Mouse (Mus musculus) liver, embryonic 11.5 days (tissue): ENCODE data around the gene Mbd3l2. TPM values are rescaled to one million over a fixed set of nuclear protein-coding genes. Genes with fewer than 3 reads are reported as not detected.
A peak's percentile ranks its signal among the peaks of the same experiment; 100 is the strongest.

Source experiments
- ATAC-seq: fragments of 200-750 bp; cut with Nextera tagmentation; replicated peaks from 2 replicates; pipeline ENCODE4 v1.8.0; 2017; ENCODE audit warnings: moderate number of reproducible peaks, mild to moderate bottlenecking, moderate TSS enrichment, moderate library complexity; ENCODE audit not compliant: low FRiP score
- DNase-seq: peaks from one replicate; pipeline ENCODE4 v3.0.0-alpha.2; 2017; ENCODE audit warnings: low spot score
- H3K27ac ChIP-seq: fragments of 300-500 bp; sonication (generic); 2 replicates; pipeline ENCODE4 v1.5.1; 2014; ENCODE audit warnings: mild to moderate bottlenecking, low read depth, low read length, control low read depth
- H3K27me3 ChIP-seq: fragments of 300-500 bp; sonication (generic); replicated peaks from 2 replicates; pipeline ENCODE4 v1.6.1; 2014; ENCODE audit warnings: low read length, mixed read lengths; ENCODE audit not compliant: control insufficient read depth, insufficient read depth
- H3K36me3 ChIP-seq: fragments of 300-500 bp; sonication (generic); 2 replicates; pipeline ENCODE4 v1.6.1; 2014; ENCODE audit warnings: mild to moderate bottlenecking, low read length, moderate library complexity, mixed read lengths; ENCODE audit not compliant: control insufficient read depth, insufficient read depth
- H3K4me1 ChIP-seq: fragments of 300-500 bp; sonication (generic); replicated peaks from 2 replicates; pipeline ENCODE4 v1.6.1; 2014; ENCODE audit warnings: low read length, mixed read lengths; ENCODE audit not compliant: control insufficient read depth, insufficient read depth
- H3K4me2 ChIP-seq: fragments of 300-500 bp; sonication (generic); 2 replicates; pipeline ENCODE4 v1.6.1; 2014; ENCODE audit warnings: mild to moderate bottlenecking, control low read depth, moderate library complexity
- H3K4me3 ChIP-seq: fragments of 300-500 bp; sonication (generic); 2 replicates; pipeline ENCODE4 v1.5.1; 2014; ENCODE audit warnings: low read depth, low read length, control low read depth
- H3K9ac ChIP-seq: fragments of 300-500 bp; sonication (generic); 2 replicates; pipeline ENCODE4 v1.6.1; 2014; ENCODE audit warnings: low read depth, low read length, control low read depth
- H3K9me3 ChIP-seq: fragments of 300-500 bp; sonication (generic); 2 replicates; pipeline ENCODE4 v1.6.1; 2016; ENCODE audit warnings: low read length, inconsistent platforms, mixed read lengths; ENCODE audit not compliant: control insufficient read depth
- WGBS: fragments of 180-500 bp; shearing (Covaris S2); extraction: QIAGEN DNeasy Blood & Tissue Kit; methylation state at CpG from one replicate; pipeline ENCODE4 v1.1.7; 2014; 5-methylcytosine and 5-hydroxymethylcytosine counted together
- microRNA-seq: library from miRNA; unstranded; fragments of <30 nt; microRNA quantifications from one replicate; pipeline ENCODE4, GENCODE M21; 2017; ENCODE audit warnings: borderline number of aligned reads
- polyA plus RNA-seq: library from polyadenylated mRNA; unstranded; fragments of >200 nt; fragmentation: Nextera tagmentation; extraction: Ambion mirVana; gene quantifications from 2 replicates; pipeline ENCODE4 v1.2.1, GENCODE M21; 2014

Mbd3l2 gene
- polyA plus RNA-seq, 1 experiment from 2014 or later: not detected

DNA sequence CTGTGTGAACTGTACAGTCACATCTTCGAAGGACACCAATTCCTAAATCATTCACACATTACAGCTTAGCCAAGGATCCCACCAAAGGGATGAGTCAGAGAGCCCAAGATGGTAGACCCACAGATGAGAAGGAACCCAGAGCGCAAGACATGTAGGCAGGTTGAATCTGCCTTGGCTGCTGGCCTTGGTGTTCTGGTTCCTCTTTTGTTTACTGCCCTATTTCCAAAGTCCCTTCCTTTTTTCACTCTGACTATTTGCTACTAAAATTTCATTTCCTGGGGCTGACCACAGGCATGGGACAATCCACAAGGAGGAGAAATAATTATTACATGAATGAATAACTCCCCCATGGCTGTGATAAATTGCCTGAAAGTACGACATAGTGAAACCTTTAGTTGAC, 37.6 kb downstream of the Mbd3l2 start:
- no peak overlapping the region for H3K4me2 ChIP-seq
- H3K4me1 ChIP-seq: no peaks in the 10 kb centered on the region
- no peak overlapping the region for H3K27ac ChIP-seq
- ATAC-seq: no peak
- H3K9ac ChIP-seq: no peak overlapping the region
- H3K4me3 ChIP-seq: no peak overlapping the region
- no peak for DNase-seq
- no peaks in the 10 kb centered on the region for H3K36me3 ChIP-seq
- no peaks in the 10 kb centered on the region for H3K9me3 ChIP-seq
- no peaks in the 10 kb centered on the region for H3K27me3 ChIP-seq
- WGBS: 78% methylated on average over 3 of the region's 3 CpGs

DNA sequence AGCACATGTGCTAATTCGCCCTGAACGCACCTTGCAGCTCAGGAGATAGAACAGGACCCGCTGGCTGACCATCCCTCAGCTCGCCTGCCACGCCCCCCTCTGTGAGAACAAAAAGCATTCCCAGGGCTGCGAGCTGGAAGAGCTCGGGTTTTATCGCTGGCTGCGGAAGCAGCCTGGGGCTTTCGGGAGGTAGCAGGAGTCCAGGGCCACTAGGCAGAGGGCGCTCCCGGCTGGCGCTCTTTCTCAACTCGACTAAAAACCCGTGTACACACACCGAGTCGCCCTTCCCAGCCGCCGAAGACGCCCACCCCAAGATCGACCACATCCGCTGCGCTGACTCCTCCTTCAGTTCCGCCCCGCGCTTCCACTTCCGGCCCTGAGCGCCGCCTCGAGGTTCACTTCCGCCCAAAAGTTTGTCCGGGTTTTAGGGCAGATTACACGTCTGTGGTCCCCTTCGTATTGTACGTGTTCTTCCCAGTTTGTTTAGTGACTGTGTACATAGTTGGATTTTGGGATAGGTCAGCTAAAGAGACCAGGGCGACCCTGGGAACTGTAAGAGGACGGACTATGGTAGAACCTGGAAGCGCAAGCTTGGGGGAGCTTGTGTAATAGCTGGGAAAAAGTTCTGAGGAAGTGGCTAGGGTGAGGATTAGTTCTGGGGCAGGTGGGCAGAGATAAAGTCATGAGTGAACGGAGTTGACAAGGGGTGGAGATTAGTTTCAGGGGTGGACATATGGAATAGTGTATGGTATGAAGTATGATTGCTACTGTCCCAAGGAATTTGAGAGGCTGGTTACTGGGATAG, 43.1 kb downstream of the Mbd3l2 start:
- Histone ChIP-seq H3K4me3 (peak overlapping the region; percentile 64), H3K27me3 (no peaks in the 10 kb centered on the region), H3K9me3 (no peaks in the 10 kb centered on the region), H3K4me2 (peak overlapping the region; percentile 73), H3K36me3 (no peaks in the 10 kb centered on the region), H3K4me1 (no peaks in the 10 kb centered on the region), H3K27ac (peak overlapping the region; percentile 49; the same call in 1 of the 2 replicates), H3K9ac (peak overlapping the region; percentile 68)
- WGBS: 2% methylated on average over 39 of the region's 39 CpGs
- ATAC-seq (peak; percentile 91), DNase-seq (peak; percentile 81)

- no peaks in the 10 kb centered on the region for H3K36me3 ChIP-seq
- ATAC-seq (no peak), DNase-seq (no peak)
- H3K9ac ChIP-seq: no peak within 1 kb of the TSS
- H3K9me3 ChIP-seq: no peaks in the 10 kb centered on the region
- no peak within 1 kb of the TSS for H3K27ac ChIP-seq
- H3K27me3 ChIP-seq: no peaks in the 10 kb centered on the region
- H3K4me1 ChIP-seq: no peaks in the 10 kb centered on the region
- H3K4me2 ChIP-seq: no peak within 1 kb of the TSS
- WGBS: 86% methylated on average over 3 of the region's 3 CpGs
- no peak within 1 kb of the TSS for H3K4me3 ChIP-seq
Observed at GRCm38 (mm10) chr9:18478168-18478567, 47.7 kb downstream of the Mbd3l2 start, which contains the start of the genes Zfp558 and Mbd3l1. Gene Zfp558, minus strand, starts transcription at chr9:18478268. Gene Mbd3l1, plus strand, starts transcription at chr9:18478359.

Small RNA genes within 50 kb of the gene (microRNA-seq; reads per million reads assigned to microRNA genes)
- not detected for gene Gm22854

Other genes with a start within 250 kb of the Mbd3l2 start
- gene Chordc1, start 138.5 kb upstream of the Mbd3l2 start, polyA plus RNA-seq: 112 and 116 TPM in 2 replicates
- 0.74 and 1.5 TPM in 2 replicates for gene Naalad2, start 27.7 kb upstream of the Mbd3l2 start, polyA plus RNA-seq
- not detected in 2 replicates for gene Ubtfl1, start 26.2 kb upstream of the Mbd3l2 start, polyA plus RNA-seq
- gene Zfp558, start 47.6 kb downstream of the Mbd3l2 start, polyA plus RNA-seq: 1.9 and 3.6 TPM in 2 replicates
- gene Mbd3l1, start 47.7 kb downstream of the Mbd3l2 start, polyA plus RNA-seq: not detected in 2 replicates
- 0.39 and 0.81 TPM in 2 replicates for gene Muc16, start 243.9 kb downstream of the Mbd3l2 start, polyA plus RNA-seq